Mouse (Mus musculus): ENCODE measurements around the gene Gpr137c. TPM values are rescaled to one million over a fixed set of nuclear protein-coding genes. Genes with fewer than 3 reads are reported as not detected.
A peak's percentile ranks its signal among the peaks of the same experiment; 100 is the strongest.

The Gpr137c gene
- 2.7 and 2.9 TPM in 2 replicates for polyA plus RNA-seq (2015; fragmentation: Nextera tagmentation; extraction: Ambion mirVana)

- peak; percentile 99 for ATAC-seq (ENCODE audit: insufficient number of reproducible peaks, low FRiP score, low TSS enrichment, low read depth)
- Histone ChIP-seq H3K27me3 (no peaks in the 10 kb centered on the region), H3K4me2 (replicated peaks) (peak within 1 kb of the TSS; percentile 97), H3K27ac (replicated peaks) (peak within 1 kb of the TSS; percentile 95), H3K9ac (peak within 1 kb of the TSS; percentile 83), H3K36me3 (no peaks in the 10 kb centered on the region), H3K9me3 (replicated peaks) (no peaks in the 10 kb centered on the region), H3K4me3 (replicated peaks) (peak within 1 kb of the TSS; percentile 81), H3K4me1 (0 out of 2 replicates have a peak, but pooled peaks cover 3% of the 10 kb centered on the region)
- under 1% methylated on average over 65 of the region's 86 CpGs for WGBS
Observed at GRCm38 (mm10) chr14:45219281-45220089, at the start of gene Gpr137c. Gpr137c (plus strand) TSS chr14:45219717.

GRCm38 (mm10) chr14:45172260-45172659, 47.3 kb upstream of the Gpr137c start:
- no peaks in the 10 kb centered on the region for H3K27me3 ChIP-seq
- ATAC-seq (ENCODE audit: insufficient number of reproducible peaks, low FRiP score, low TSS enrichment, low read depth), result no peak
- 95% methylated on average over 5 of the region's 5 CpGs for WGBS
- no peak overlapping the region for H3K27ac ChIP-seq (replicated peaks)
- H3K4me1 ChIP-seq, result no peaks in the 10 kb centered on the region
- H3K4me3 ChIP-seq (replicated peaks), result no peak overlapping the region
- no peak overlapping the region for H3K9ac ChIP-seq
- H3K9me3 ChIP-seq (replicated peaks), result no peaks in the 10 kb centered on the region
- no peaks in the 10 kb centered on the region for H3K36me3 ChIP-seq
- no peak overlapping the region for H3K4me2 ChIP-seq (replicated peaks)

- Histone ChIP-seq H3K9ac (no peak overlapping the region), H3K27ac (replicated peaks) (no peak overlapping the region), H3K27me3 (no peaks in the 10 kb centered on the region), H3K9me3 (replicated peaks) (no peaks in the 10 kb centered on the region), H3K4me3 (replicated peaks) (no peak overlapping the region), H3K4me2 (replicated peaks) (no peak overlapping the region), H3K4me1 (no peaks in the 10 kb centered on the region), H3K36me3 (no peaks in the 10 kb centered on the region)
- no peak for ATAC-seq (ENCODE audit: insufficient number of reproducible peaks, low FRiP score, low TSS enrichment, low read depth)
- 81% methylated on average over 14 of the region's 14 CpGs for WGBS
Observed at GRCm38 (mm10) chr14:45175012-45175740, 44.3 kb upstream of the Gpr137c start.

GRCm38 (mm10) chr14:45179186-45179585, 40.3 kb upstream of the Gpr137c start:
- no peaks in the 10 kb centered on the region for H3K36me3 ChIP-seq
- no peaks in the 10 kb centered on the region for H3K4me1 ChIP-seq
- no peak overlapping the region for H3K4me2 ChIP-seq (replicated peaks)
- WGBS, result 75% methylated on average over 2 of the region's 2 CpGs
- H3K9me3 ChIP-seq (replicated peaks), result no peaks in the 10 kb centered on the region
- no peaks in the 10 kb centered on the region for H3K27me3 ChIP-seq
- no peak overlapping the region for H3K4me3 ChIP-seq (replicated peaks)
- ATAC-seq (ENCODE audit: insufficient number of reproducible peaks, low FRiP score, low TSS enrichment, low read depth), result no peak
- no peak overlapping the region for H3K9ac ChIP-seq
- no peak overlapping the region for H3K27ac ChIP-seq (replicated peaks)

GRCm38 (mm10) chr14:45179606-45180005, 39.9 kb upstream of the Gpr137c start:
- 87% methylated on average over 2 of the region's 2 CpGs for WGBS
- no peaks in the 10 kb centered on the region for H3K4me1 ChIP-seq
- H3K4me3 ChIP-seq (replicated peaks), result no peak overlapping the region
- no peak overlapping the region for H3K4me2 ChIP-seq (replicated peaks)
- H3K27me3 ChIP-seq, result no peaks in the 10 kb centered on the region
- H3K36me3 ChIP-seq, result no peaks in the 10 kb centered on the region
- H3K27ac ChIP-seq (replicated peaks), result no peak overlapping the region
- H3K9ac ChIP-seq, result no peak overlapping the region
- ATAC-seq (ENCODE audit: insufficient number of reproducible peaks, low FRiP score, low TSS enrichment, low read depth), result no peak
- no peaks in the 10 kb centered on the region for H3K9me3 ChIP-seq (replicated peaks)

GRCm38 (mm10) chr14:45181611-45182010, 37.9 kb upstream of the Gpr137c start:
- ATAC-seq (ENCODE audit: insufficient number of reproducible peaks, low FRiP score, low TSS enrichment, low read depth), result no peak
- no peaks in the 10 kb centered on the region for H3K36me3 ChIP-seq
- no peak overlapping the region for H3K4me2 ChIP-seq (replicated peaks)
- no peak overlapping the region for H3K27ac ChIP-seq (replicated peaks)
- H3K4me1 ChIP-seq, result no peaks in the 10 kb centered on the region
- WGBS, result 84% methylated on average over 4 of the region's 4 CpGs
- no peaks in the 10 kb centered on the region for H3K27me3 ChIP-seq
- no peak overlapping the region for H3K4me3 ChIP-seq (replicated peaks)
- no peak overlapping the region for H3K9ac ChIP-seq
- no peaks in the 10 kb centered on the region for H3K9me3 ChIP-seq (replicated peaks)

GRCm38 (mm10) chr14:45190999-45191398, 28.5 kb upstream of the Gpr137c start:
- Histone ChIP-seq H3K9me3 (replicated peaks) (no peaks in the 10 kb centered on the region), H3K9ac (no peak overlapping the region), H3K27me3 (no peaks in the 10 kb centered on the region), H3K36me3 (no peaks in the 10 kb centered on the region; the same call in 1 of the 2 replicates), H3K4me3 (replicated peaks) (no peak overlapping the region), H3K27ac (replicated peaks) (no peak overlapping the region), H3K4me2 (replicated peaks) (no peak overlapping the region), H3K4me1 (no peaks in the 10 kb centered on the region)
- ATAC-seq (ENCODE audit: insufficient number of reproducible peaks, low FRiP score, low TSS enrichment, low read depth), result no peak
- WGBS, result 68% methylated on average over 2 of the region's 2 CpGs

- Histone ChIP-seq H3K36me3 (no peaks in the 10 kb centered on the region), H3K27ac (replicated peaks) (no peak overlapping the region), H3K4me3 (replicated peaks) (no peak overlapping the region), H3K4me2 (replicated peaks) (no peak overlapping the region), H3K4me1 (no peaks in the 10 kb centered on the region), H3K27me3 (no peaks in the 10 kb centered on the region), H3K9ac (no peak overlapping the region), H3K9me3 (replicated peaks) (no peaks in the 10 kb centered on the region)
- no peak for ATAC-seq (ENCODE audit: insufficient number of reproducible peaks, low FRiP score, low TSS enrichment, low read depth)
Observed at GRCm38 (mm10) chr14:45200607-45201006, 18.9 kb upstream of the Gpr137c start.

- ATAC-seq (ENCODE audit: insufficient number of reproducible peaks, low FRiP score, low TSS enrichment, low read depth), result no peak
- 54% methylated on average over 4 of the region's 4 CpGs for WGBS
Observed at GRCm38 (mm10) chr14:45210683-45211082, 8.8 kb upstream of the Gpr137c start.

GRCm38 (mm10) chr14:45211431-45211830, 8.1 kb upstream of the Gpr137c start:
- H3K4me1 ChIP-seq, result no peaks in the 10 kb centered on the region
- ATAC-seq (ENCODE audit: insufficient number of reproducible peaks, low FRiP score, low TSS enrichment, low read depth), result no peak
- WGBS, result 70% methylated on average over 1 of the region's 1 CpGs
- H3K9ac ChIP-seq, result no peak overlapping the region
- H3K27ac ChIP-seq (replicated peaks), result no peak overlapping the region
- no peaks in the 10 kb centered on the region for H3K27me3 ChIP-seq
- no peaks in the 10 kb centered on the region for H3K9me3 ChIP-seq (replicated peaks)
- no peaks in the 10 kb centered on the region for H3K36me3 ChIP-seq
- no peak overlapping the region for H3K4me3 ChIP-seq (replicated peaks)
- no peak overlapping the region for H3K4me2 ChIP-seq (replicated peaks)

More at GRCm38 (mm10) chr14:45210683-45211082, 8.8 kb upstream of the Gpr137c start:
- Histone ChIP-seq H3K9ac (no peak overlapping the region), H3K36me3 (no peaks in the 10 kb centered on the region), H3K27ac (replicated peaks) (no peak overlapping the region), H3K9me3 (replicated peaks) (no peaks in the 10 kb centered on the region), H3K27me3 (no peaks in the 10 kb centered on the region), H3K4me1 (no peaks in the 10 kb centered on the region), H3K4me2 (replicated peaks) (no peak overlapping the region), H3K4me3 (replicated peaks) (no peak overlapping the region)

GRCm38 (mm10) chr14:45216711-45217340, 2.7 kb upstream of the Gpr137c start:
- Histone ChIP-seq H3K4me2 (replicated peaks) (no peak overlapping the region), H3K27ac (replicated peaks) (no peak overlapping the region), H3K9me3 (replicated peaks) (no peaks in the 10 kb centered on the region), H3K27me3 (no peaks in the 10 kb centered on the region), H3K4me3 (replicated peaks) (no peak overlapping the region), H3K9ac (no peak overlapping the region), H3K4me1 (0 out of 2 replicates have a peak, but pooled peaks cover 3% of the 10 kb centered on the region), H3K36me3 (no peaks in the 10 kb centered on the region)
- no peak for ATAC-seq (ENCODE audit: insufficient number of reproducible peaks, low FRiP score, low TSS enrichment, low read depth)
- 92% methylated on average over 9 of the region's 9 CpGs for WGBS

Measured in embryonic facial prominence, embryonic 15.5 days (tissue).